Mouse (Mus musculus): Measurements from ENCODE around the gene Sema6b.

- TF ChIP-seq CTCF (IDR thresholded peaks at IDR 0.05; ENCODE audit: low read depth), result no peak
- no peak for TF ChIP-seq EP300 (IDR thresholded peaks at IDR 0.05; ENCODE audit: low read depth)
These were observed 29.1 kb downstream of the Sema6b start for GRCm38 (mm10) chr17:56111021-56111420.
